Mouse (Mus musculus): ENCODE measurements around the gene Nol9. TPM values are rescaled to one million over a fixed set of nuclear protein-coding genes. Genes with fewer than 3 reads are reported as not detected.
A peak's percentile ranks its signal among the peaks of the same experiment; 100 is the strongest.

Nol9 gene
- polyA plus RNA-seq, 2 experiments: 9.8 to 11.5 TPM

- H3K27ac ChIP-seq: no peak overlapping the region
- 84% methylated on average over 12 of the region's 12 CpGs for WGBS (ENCODE audit: insufficient replicate concordance)
Observed at GRCm38 (mm10) chr4:152094233-152094632, 55.1 kb downstream of the Nol9 start.

DNA sequence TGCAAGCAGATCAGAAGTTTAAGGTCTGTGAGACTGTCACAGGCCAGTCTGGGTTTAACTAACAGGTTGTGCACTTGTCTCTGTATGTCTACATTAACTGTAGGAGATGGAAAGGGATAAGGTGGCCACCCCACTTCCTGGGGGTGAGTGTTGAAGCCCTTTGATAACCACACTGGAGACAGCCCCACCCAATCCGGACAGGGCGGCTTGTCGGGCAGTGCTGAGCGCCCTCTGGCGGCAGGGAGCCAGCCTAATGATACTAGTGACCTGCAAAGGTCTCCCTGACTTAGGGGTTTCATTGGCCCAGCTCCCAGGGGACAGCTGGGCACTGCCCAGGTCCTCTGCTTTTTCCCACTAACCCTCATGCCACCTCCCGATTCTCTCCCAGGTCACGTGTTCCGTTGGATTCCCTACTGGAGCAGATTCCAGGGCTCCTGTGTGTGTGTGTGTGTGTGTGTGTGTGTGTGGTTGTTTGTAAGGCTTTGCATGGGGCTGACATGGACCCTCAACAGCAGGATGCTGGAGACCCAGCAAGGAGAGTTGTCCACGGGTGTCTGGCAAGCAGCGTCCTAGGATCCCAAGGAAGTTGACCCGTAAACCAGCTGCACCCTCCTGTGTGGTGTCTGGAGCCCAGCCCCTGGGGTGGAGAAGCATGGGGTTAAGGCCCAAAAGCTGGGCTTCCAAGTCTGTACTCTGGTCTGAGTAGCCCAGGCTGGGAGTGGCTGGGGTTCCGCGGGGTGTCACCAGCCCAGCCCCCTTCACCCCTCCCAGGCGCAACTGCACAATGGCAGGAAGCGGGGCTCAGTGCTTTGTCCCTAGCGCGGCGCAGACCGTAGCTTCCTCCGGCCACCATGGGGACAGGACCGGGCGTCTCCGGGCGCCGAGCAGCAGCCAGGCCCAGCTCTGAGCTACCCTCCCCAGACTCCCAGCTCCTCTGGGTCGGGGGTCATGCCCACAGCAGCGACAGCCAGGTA lies 57.1 kb downstream of the Nol9 start:
- no peaks in the 10 kb centered on the region for H3K9me3 ChIP-seq (ENCODE audit: control insufficient read depth, low read length)
- H3K36me3 ChIP-seq (replicated peaks; ENCODE audit: control insufficient read depth, insufficient read depth, low read depth): no peaks in the 10 kb centered on the region
- peak overlapping the region; percentile 40 for H3K4me2 ChIP-seq (ENCODE audit: low read depth)
- DNase-seq (ENCODE audit: low read depth in 3 of 3, low spot score in 3 of 3): peak; percentile 78 to 80 (median 79)
- ATAC-seq (ENCODE audit: insufficient read depth): peak; percentile 55
- 15% methylated on average over 27 of the region's 27 CpGs for WGBS (ENCODE audit: insufficient replicate concordance)
- H3K4me1 ChIP-seq (replicated peaks; ENCODE audit: control insufficient read depth in 2 of 2, insufficient read depth in 2 of 2, low read length in 1 of 2): peaks cover 36 to 45% of the 10 kb centered on the region in 2 experiments
- H3K9ac ChIP-seq (replicated peaks): no peak overlapping the region; the same call in 1 of the 2 replicates
- H3K27me3 ChIP-seq (ENCODE audit: control insufficient read depth, insufficient read depth, low read length): no peaks in the 10 kb centered on the region
- TF ChIP-seq CTCF (IDR thresholded peaks at IDR 0.05; ENCODE audit: low read depth) (peak; percentile 97), EP300 (IDR thresholded peaks at IDR 0.05; ENCODE audit: low read depth) (peak; percentile 29; the same call in 1 of the 2 replicates)
- H3K4me3 ChIP-seq (ENCODE audit: insufficient read depth in 1 of 2, low read depth in 2 of 2, low read length in 2 of 2): peak overlapping the region in 1 of 2 experiments; percentile 8; a peak in 1 of 4 replicates
- H3K27ac ChIP-seq: peak overlapping the region; percentile 48

More at GRCm38 (mm10) chr4:152094233-152094632, 55.1 kb downstream of the Nol9 start:
- TF ChIP-seq CTCF (IDR thresholded peaks at IDR 0.05; ENCODE audit: low read depth) (no peak), EP300 (IDR thresholded peaks at IDR 0.05; ENCODE audit: low read depth) (no peak)
- Histone ChIP-seq H3K4me3 (ENCODE audit: insufficient read depth in 1 of 2, low read depth in 2 of 2, low read length in 2 of 2) (no peak overlapping the region), H3K9me3 (ENCODE audit: control insufficient read depth, low read length) (no peaks in the 10 kb centered on the region), H3K36me3 (replicated peaks; ENCODE audit: control insufficient read depth, insufficient read depth, low read depth) (no peaks in the 10 kb centered on the region), H3K4me1 (replicated peaks; ENCODE audit: control insufficient read depth in 2 of 2, insufficient read depth in 2 of 2, low read length in 1 of 2) (peaks cover 36 to 42% of the 10 kb centered on the region in 2 experiments), H3K9ac (replicated peaks) (no peak overlapping the region), H3K4me2 (ENCODE audit: low read depth) (no peak overlapping the region), H3K27me3 (ENCODE audit: control insufficient read depth, insufficient read depth, low read length) (no peaks in the 10 kb centered on the region)
- no peak for DNase-seq (ENCODE audit: low read depth in 3 of 3, low spot score in 3 of 3)
- no peak for ATAC-seq (ENCODE audit: insufficient read depth)

DNA sequence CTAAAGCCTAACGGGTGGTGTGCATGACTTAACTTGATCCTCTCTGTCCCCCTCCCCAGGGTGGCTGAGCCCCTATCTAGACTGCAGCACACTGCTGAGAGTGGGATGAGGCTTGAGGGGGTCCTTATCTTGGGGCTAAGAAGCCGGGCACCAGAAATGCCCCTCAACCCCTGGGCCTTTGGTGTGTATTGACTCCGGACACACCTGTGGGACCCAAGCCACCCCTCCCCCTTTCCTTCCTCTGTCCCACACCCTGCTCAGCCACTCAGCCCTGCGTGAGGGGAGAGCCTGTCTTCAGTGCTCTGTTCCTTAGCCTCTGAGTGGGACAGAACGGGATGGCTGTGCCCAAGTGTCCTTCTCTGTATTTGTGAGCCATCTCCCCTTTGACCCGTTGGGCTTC lies 57.8 kb downstream of the Nol9 start:
- WGBS (ENCODE audit: insufficient replicate concordance): 37% methylated on average over 6 of the region's 6 CpGs
- peaks cover 28 to 41% of the 10 kb centered on the region in 2 experiments for H3K4me1 ChIP-seq (replicated peaks; ENCODE audit: control insufficient read depth in 2 of 2, insufficient read depth in 2 of 2, low read length in 1 of 2)

GRCm38 (mm10) chr4:152097911-152098799 lies 59.0 kb downstream of the Nol9 start:
- H3K36me3 ChIP-seq (replicated peaks; ENCODE audit: control insufficient read depth, insufficient read depth, low read depth): no peaks in the 10 kb centered on the region
- H3K27me3 ChIP-seq (ENCODE audit: control insufficient read depth, insufficient read depth, low read length): no peaks in the 10 kb centered on the region
- H3K27ac ChIP-seq: no peak overlapping the region
- no peak overlapping the region for H3K4me2 ChIP-seq (ENCODE audit: low read depth)
- H3K9ac ChIP-seq (replicated peaks): no peak overlapping the region
- no peak for ATAC-seq (ENCODE audit: insufficient read depth)
- peaks cover 18 to 30% of the 10 kb centered on the region in 2 experiments for H3K4me1 ChIP-seq (replicated peaks; ENCODE audit: control insufficient read depth in 2 of 2, insufficient read depth in 2 of 2, low read length in 1 of 2)
- no peak for TF ChIP-seq EP300 (IDR thresholded peaks at IDR 0.05; ENCODE audit: low read depth)
- no peak for TF ChIP-seq CTCF (IDR thresholded peaks at IDR 0.05; ENCODE audit: low read depth)
- WGBS (ENCODE audit: insufficient replicate concordance): 61% methylated on average over 11 of the region's 11 CpGs
- no peak overlapping the region for H3K4me3 ChIP-seq (ENCODE audit: insufficient read depth in 1 of 2, low read depth in 2 of 2, low read length in 2 of 2)
- DNase-seq (ENCODE audit: low read depth in 3 of 3, low spot score in 3 of 3): no peak
- H3K9me3 ChIP-seq (ENCODE audit: control insufficient read depth, low read length): no peaks in the 10 kb centered on the region

More for the DNA sequence above, 57.8 kb downstream of the Nol9 start:
- Histone ChIP-seq H3K4me3 (ENCODE audit: insufficient read depth in 1 of 2, low read depth in 2 of 2, low read length in 2 of 2) (peak overlapping the region in 1 of 2 experiments; percentile 8; a peak in 1 of 4 replicates), H3K27ac (no peak overlapping the region), H3K27me3 (ENCODE audit: control insufficient read depth, insufficient read depth, low read length) (no peaks in the 10 kb centered on the region), H3K4me2 (ENCODE audit: low read depth) (peak overlapping the region; percentile 40), H3K9ac (replicated peaks) (no peak overlapping the region), H3K9me3 (ENCODE audit: control insufficient read depth, low read length) (no peaks in the 10 kb centered on the region), H3K36me3 (replicated peaks; ENCODE audit: control insufficient read depth, insufficient read depth, low read depth) (no peaks in the 10 kb centered on the region)
- TF ChIP-seq CTCF (IDR thresholded peaks at IDR 0.05; ENCODE audit: low read depth) (no peak), EP300 (IDR thresholded peaks at IDR 0.05; ENCODE audit: low read depth) (no peak)
- ATAC-seq (ENCODE audit: insufficient read depth): no peak
- DNase-seq (ENCODE audit: low read depth in 3 of 3, low spot score in 3 of 3): no peak
